Mouse (Mus musculus) cerebellum, adult 2 months (tissue): Measurements from ENCODE around the gene Sumo2. TPM values are rescaled to one million over a fixed set of nuclear protein-coding genes. Genes with fewer than 3 reads are reported as not detected.

Experiments
- DNase-seq, 2 experiments: peaks; one replicate each; pipeline ENCODE4 v3.0.0; 2021
- H3K27ac ChIP-seq: fragments of 200-500 bp; 2 replicates; pipeline ENCODE4 v1.5.1; 2012; ENCODE audit warnings: low read length, control low read depth, inconsistent platforms; ENCODE audit not compliant: insufficient read depth
- H3K27me3 ChIP-seq: fragments of 200-500 bp; 2 replicates; pipeline ENCODE4 v1.6.1; 2012; ENCODE audit warnings: inconsistent platforms, mild to moderate bottlenecking, low read length, moderate library complexity; ENCODE audit not compliant: control insufficient read depth, insufficient read depth
- H3K4me1 ChIP-seq: fragments of 200-500 bp; 2 replicates; pipeline ENCODE4 v1.6.1; 2011; ENCODE audit warnings: low read length; ENCODE audit not compliant: control insufficient read depth, insufficient read depth
- H3K4me3 ChIP-seq: fragments of 200-500 bp; replicated peaks from 2 replicates; pipeline ENCODE3; 2011; ENCODE audit warnings: mild to moderate bottlenecking, low read depth, low read length, control low read depth; ENCODE audit not compliant: insufficient read depth
- CTCF ChIP-seq: fragments of 200-500 bp; IDR thresholded peaks from 2 replicates; pipeline ENCODE4 v1.5.1; 2011; ENCODE audit warnings: low read depth, mild to moderate bottlenecking, control low read depth, low read length, moderate library complexity, borderline replicate concordance; ENCODE audit not compliant: insufficient read depth
- POLR2A ChIP-seq: fragments of 200-500 bp; IDR thresholded peaks from 2 replicates; pipeline ENCODE4 v1.6.1; 2011; ENCODE audit warnings: low read length, control low read depth, borderline replicate concordance; ENCODE audit not compliant: insufficient read depth
- WGBS: fragments of 180-500 bp; shearing (Covaris S2); methylation state at CpG from one replicate; pipeline ENCODE4 v1.1.7; 2018; 5-methylcytosine and 5-hydroxymethylcytosine counted together
- polyA plus RNA-seq: library from polyadenylated mRNA; depleted of rRNA; stranded (reverse); fragments of >200 nt; gene quantifications from 2 replicates; pipeline ENCODE4 v1.2.3, GENCODE M21; 2012; rRNA removed

The Sumo2 gene
- 260 and 273 TPM in 2 replicates for polyA plus RNA-seq

DNA sequence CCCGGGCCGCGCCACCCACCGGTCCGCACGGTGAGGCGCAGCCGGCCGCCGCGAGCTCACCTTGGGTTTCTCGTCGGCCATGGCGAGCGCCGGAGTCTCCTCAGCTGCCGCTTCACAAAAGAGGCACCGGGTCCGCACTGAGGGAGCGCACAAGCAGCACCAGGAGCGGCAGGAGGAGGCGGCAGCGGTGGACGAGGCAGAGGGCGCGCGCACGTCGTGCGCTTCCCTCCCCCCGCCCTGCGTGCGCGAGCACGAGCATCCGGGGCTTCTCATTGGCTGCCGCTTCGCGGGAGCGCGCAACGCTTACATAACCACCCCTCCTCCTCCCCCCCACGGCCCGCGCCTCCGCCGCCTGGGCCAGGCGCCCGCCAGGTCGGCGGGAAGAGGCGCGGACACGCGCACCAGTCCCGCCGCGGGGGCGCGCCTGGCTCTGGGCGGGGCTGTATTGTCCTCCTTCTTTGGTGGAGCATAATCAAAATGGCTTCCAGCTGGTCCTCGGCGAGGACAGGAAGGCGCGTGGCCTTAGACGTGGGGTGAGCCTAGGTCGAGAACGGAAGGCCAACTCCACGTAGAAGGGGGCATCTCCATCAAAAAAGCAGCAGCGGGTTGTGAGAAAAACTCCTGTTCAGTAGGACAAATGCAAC is at the start of gene Sumo2:
Sumo2 (minus strand) TSS at position 239 of the 644 bp plus-strand sequence.
- TF ChIP-seq POLR2A (peak; percentile 65), CTCF (no peak)
- Histone ChIP-seq H3K27me3 (no peaks in the 10 kb centered on the region), H3K27ac (peak within 1 kb of the TSS; percentile 94), H3K4me3 (peak within 1 kb of the TSS; percentile 92), H3K4me1 (peaks cover 6% of the 10 kb centered on the region; the same call in 1 of the 2 replicates)
- DNase-seq: peak; percentile 98 to 99
- WGBS: under 1% methylated on average over 69 of the region's 70 CpGs

DNA sequence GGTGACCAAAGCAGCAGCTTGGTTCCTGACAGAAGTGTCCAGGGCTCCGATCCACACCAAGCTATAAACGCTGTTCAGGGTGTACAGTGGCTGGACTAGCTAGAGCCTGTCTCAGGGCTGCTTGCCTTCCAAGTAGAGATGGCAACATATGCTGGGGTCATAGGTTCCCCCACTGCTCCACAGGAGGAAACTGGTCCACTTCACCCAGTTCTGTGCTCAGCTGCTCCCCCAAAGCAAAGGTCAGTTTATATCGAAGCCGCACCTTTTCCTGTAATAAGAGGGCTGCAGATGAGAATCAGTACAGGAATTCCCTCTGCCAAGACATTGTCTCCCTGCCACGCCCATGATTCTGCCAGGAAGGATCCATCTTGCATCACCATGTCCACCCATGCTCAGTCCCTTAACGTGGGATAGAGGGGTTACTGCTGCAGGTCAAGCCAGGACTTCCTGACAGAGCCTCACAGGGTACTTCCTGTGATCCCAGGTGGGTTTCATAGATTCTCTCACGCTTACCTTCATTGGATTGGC is 49.6 kb upstream of the Sumo2 start:
- no peaks in the 10 kb centered on the region for H3K4me1 ChIP-seq
- no peak for DNase-seq
- TF ChIP-seq CTCF (no peak), POLR2A (no peak)
- H3K27me3 ChIP-seq: no peaks in the 10 kb centered on the region
- H3K4me3 ChIP-seq: no peak overlapping the region
- no peak overlapping the region for H3K27ac ChIP-seq
- WGBS: 83% methylated on average over 7 of the region's 7 CpGs

DNA sequence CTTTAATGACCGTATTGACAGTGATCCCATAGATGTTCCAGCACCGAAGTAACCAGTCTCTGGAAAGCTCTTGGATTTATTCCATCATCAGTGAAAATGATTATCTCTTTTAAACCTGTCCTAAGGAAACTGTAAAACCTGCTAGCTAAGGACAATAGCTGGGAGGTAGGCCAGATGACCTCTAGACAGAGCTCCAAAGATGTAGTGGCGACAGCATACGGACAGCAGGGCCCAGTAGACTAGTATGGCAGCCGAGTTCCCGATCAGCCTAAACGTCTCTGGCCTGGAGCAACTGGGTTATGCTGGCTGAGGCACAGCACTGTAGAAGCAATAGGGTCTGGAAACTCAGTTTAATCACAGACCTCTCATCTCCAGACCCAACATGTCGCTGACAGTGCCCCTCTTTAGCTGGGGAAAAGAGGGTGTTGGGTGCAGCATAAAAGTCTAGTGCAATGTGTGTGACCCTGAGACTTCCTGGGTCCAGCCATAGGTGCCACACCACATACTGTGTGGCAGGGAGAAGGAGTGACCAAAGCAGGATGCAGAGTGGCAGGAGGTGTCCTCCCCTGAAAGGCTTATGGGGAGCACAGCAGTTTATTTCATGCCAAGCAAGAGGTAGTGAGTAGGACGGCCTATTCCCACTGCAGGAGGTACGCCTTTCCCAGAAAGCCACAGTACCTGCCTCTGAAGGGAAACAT is 48.4 kb upstream of the Sumo2 start:
- DNase-seq: no peak
- Histone ChIP-seq H3K27me3 (no peaks in the 10 kb centered on the region), H3K4me1 (no peaks in the 10 kb centered on the region), H3K27ac (no peak overlapping the region), H3K4me3 (no peak overlapping the region)
- 81% methylated on average over 10 of the region's 10 CpGs for WGBS
- TF ChIP-seq CTCF: no peak
- no peak for TF ChIP-seq POLR2A

DNA sequence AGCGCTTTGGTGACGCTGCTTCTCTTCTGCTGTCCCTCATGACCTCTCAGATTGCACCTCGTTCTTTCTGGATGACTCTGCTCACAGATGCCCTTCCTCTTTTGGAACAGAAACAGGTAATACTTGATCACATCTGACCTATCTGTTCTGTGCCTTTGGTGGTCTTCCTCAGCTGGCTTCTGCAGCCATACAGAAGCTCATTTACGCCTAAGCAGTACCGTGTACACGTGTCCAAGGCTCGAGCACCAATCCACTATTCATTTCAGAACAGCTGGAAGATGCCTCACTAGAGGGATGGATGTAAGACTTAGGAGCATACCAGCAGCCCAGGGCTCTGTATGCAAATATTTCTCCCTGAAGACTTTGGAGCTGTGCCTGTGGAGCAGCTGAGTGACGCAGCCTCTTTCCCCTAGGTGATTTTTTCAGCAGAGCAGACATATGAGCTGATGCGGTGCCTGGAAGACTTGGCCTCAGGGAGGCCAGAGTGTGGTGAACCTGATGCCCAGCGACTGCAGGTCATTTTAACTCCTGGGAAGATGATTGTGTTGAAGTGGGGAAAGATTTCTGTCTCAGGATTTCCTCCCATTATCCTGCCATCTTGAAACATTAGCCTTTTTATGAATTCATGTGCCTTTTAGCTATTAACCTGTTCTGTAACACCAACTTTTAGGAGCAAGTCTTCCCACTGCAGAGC is 47.0 kb upstream of the Sumo2 start:
- no peaks in the 10 kb centered on the region for H3K27me3 ChIP-seq
- H3K27ac ChIP-seq: no peak overlapping the region
- TF ChIP-seq POLR2A (no peak), CTCF (no peak)
- no peak overlapping the region for H3K4me3 ChIP-seq
- WGBS: 65% methylated on average over 10 of the region's 10 CpGs
- no peak for DNase-seq
- no peaks in the 10 kb centered on the region for H3K4me1 ChIP-seq

GRCm38 (mm10) chr11:115579080-115579479 is 43.0 kb upstream of the Sumo2 start:
- Histone ChIP-seq H3K27ac (no peak overlapping the region), H3K27me3 (no peaks in the 10 kb centered on the region), H3K4me1 (no peaks in the 10 kb centered on the region), H3K4me3 (no peak overlapping the region)
- no peak for TF ChIP-seq CTCF
- TF ChIP-seq POLR2A: no peak
- DNase-seq: no peak

- WGBS: 12% methylated on average over 7 of the region's 7 CpGs
- DNase-seq: no peak
- TF ChIP-seq CTCF: no peak
- no peak for TF ChIP-seq POLR2A
- H3K27me3 ChIP-seq: no peaks in the 10 kb centered on the region
- H3K4me3 ChIP-seq: peak overlapping the region; percentile 89
- no peak overlapping the region for H3K27ac ChIP-seq
- H3K4me1 ChIP-seq: no peaks in the 10 kb centered on the region
Observed at GRCm38 (mm10) chr11:115564961-115565360, 28.9 kb upstream of the Sumo2 start.

DNA sequence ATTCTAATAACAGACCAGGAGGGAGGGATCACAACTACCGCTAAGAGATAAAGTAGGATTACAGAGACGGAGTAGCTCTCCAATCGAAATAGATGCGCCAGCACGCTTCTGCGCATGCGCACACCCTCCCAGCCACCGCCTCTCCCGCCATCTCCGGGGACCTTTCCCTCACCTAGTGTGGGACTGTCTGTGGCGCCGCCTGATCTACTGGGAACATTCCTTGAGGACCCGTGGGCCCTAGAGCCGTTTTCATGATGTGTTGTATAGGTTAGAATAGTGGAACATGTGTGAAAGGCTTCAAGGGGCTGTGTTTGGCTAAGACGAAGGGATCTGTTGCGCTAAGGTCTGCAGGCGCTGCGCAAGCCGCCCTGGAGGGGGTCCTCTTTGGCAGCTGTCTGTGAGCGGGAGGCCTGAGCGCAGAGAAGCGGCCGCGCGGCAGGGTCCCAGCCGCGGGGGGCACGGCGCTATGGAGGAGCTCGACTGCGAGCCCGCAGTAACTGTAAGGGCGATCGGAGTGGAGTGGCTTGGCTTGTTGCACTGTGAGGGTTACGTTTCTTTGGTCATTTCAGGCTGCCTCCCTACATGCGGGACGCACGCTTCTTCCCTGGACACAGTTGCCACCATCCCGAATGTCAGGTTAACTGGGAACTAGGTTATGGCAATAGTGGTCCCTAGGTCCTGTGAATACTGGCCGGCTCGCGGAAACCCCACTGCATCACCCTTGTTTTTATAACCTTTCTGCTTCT is 28.2 kb upstream of the Sumo2 start, which contains the start of gene Nup85:
Nup85 (plus strand) TSS at position 371 of the 746 bp plus-strand sequence.
- DNase-seq: peak; percentile 96 to 98
- no peaks in the 10 kb centered on the region for H3K4me1 ChIP-seq
- no peaks in the 10 kb centered on the region for H3K27me3 ChIP-seq
- under 1% methylated on average over 42 of the region's 42 CpGs for WGBS
- TF ChIP-seq CTCF: no peak
- TF ChIP-seq POLR2A: peak; percentile 75; the same call in 1 of the 2 replicates
- H3K27ac ChIP-seq: peak within 1 kb of the TSS; percentile 93
- peak within 1 kb of the TSS; percentile 89 for H3K4me3 ChIP-seq
